14 mouse cellular contexts compared by ENCODE assay signal in the genomic region with DNA sequence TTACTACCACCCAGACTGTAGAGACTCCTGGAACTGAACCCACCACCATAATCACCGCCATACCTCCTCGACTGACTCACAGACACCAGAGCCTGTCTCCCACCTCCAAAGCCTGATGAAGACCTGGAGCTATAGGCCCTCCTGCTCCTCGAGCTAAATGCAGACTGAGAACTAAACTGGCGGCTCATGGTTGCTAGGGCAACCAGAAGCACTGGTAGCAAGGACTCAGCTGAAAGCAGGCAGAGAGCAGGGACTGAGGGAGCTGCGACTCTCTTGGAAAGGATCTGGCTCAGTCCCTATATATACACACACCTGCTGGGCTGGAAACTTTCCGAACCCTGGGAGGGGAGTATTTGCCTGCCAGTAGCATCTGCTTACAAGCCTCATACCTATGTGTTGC. TPM values are rescaled to one million over a fixed set of nuclear protein-coding genes. Genes with fewer than 3 reads are reported as not detected.
DNase-seq lines count a peak whose midpoint lies in the region; ATAC-seq lines count a peak whose summit lies in the region.
"Had no signal": no experiment of that assay in that cellular context is flagged by ENCODE, and none has a peak within 500 bp of the region (broad histone marks: within the 10 kb centered on the region; RNA-seq: fewer than 3 reads in every experiment).

Gene Krt77, minus strand, starts transcription at position 275 of the 400 bp plus-strand sequence.

- DNase-seq in hindbrain, embryonic 11.5 days (ENCODE audit: low spot score) = peak; percentile 14
- DNase-seq in layer of hippocampus, postnatal 14 days (ENCODE audit: low spot score in 2 of 2) = peak; percentile 40 to 43
- peak; percentile 27 for DNase-seq in retina, postnatal 1 day
- DNase-seq in gastrocnemius, postnatal 36 days = no peak
- DNase-seq: kidney, adult 9 months; liver, embryonic 13.5 days; thymus, postnatal 25 days had no signal

- no peak for ATAC-seq in hindbrain, embryonic 11.5 days (ENCODE audit: low FRiP score)
- no peak for ATAC-seq in hindbrain, embryonic 12.5 days (ENCODE audit: low FRiP score)
- ATAC-seq in embryonic facial prominence, embryonic 15.5 days (ENCODE audit: insufficient number of reproducible peaks, low FRiP score, low TSS enrichment, low read depth) = no peak
- ATAC-seq in megakaryocyte, adult 5-6 weeks (ENCODE audit: poor library complexity, severe bottlenecking) = no peak
- no peak for ATAC-seq in cerebellum, adult (ENCODE audit: insufficient number of reproducible peaks, low FRiP score, low TSS enrichment)

- H3K4me1 ChIP-seq in hindbrain, embryonic 11.5 days (replicated peaks; ENCODE audit: control insufficient read depth, insufficient read depth, low read length) = no peaks in the 10 kb centered on the region
- H3K4me1 ChIP-seq in hindbrain, embryonic 12.5 days = no peaks in the 10 kb centered on the region
- no peaks in the 10 kb centered on the region for H3K4me1 ChIP-seq in embryonic facial prominence, embryonic 15.5 days
- H3K4me1 ChIP-seq: embryonic facial prominence, embryonic 13.5 days; liver, embryonic 13.5 days had no signal

- H3K9me3 ChIP-seq in hindbrain, embryonic 11.5 days (ENCODE audit: control insufficient read depth, low read length) = no peaks in the 10 kb centered on the region
- H3K9me3 ChIP-seq in hindbrain, embryonic 12.5 days (replicated peaks) = no peaks in the 10 kb centered on the region
- no peaks in the 10 kb centered on the region for H3K9me3 ChIP-seq in embryonic facial prominence, embryonic 15.5 days (replicated peaks)
- H3K9me3 ChIP-seq: embryonic facial prominence, embryonic 13.5 days; liver, embryonic 13.5 days had no signal

- H3K9ac ChIP-seq in hindbrain, embryonic 11.5 days (ENCODE audit: low read depth, low read length) = no peak within 1 kb of the TSS
- H3K9ac ChIP-seq in hindbrain, embryonic 12.5 days = no peak within 1 kb of the TSS
- no peak within 1 kb of the TSS for H3K9ac ChIP-seq in embryonic facial prominence, embryonic 15.5 days
- H3K9ac ChIP-seq: embryonic facial prominence, embryonic 13.5 days; liver, embryonic 13.5 days had no signal

- H3K36me3 ChIP-seq in hindbrain, embryonic 11.5 days (ENCODE audit: control insufficient read depth, insufficient read depth, low read length) = no peaks in the 10 kb centered on the region
- no peaks in the 10 kb centered on the region for H3K36me3 ChIP-seq in hindbrain, embryonic 12.5 days
- no peaks in the 10 kb centered on the region for H3K36me3 ChIP-seq in embryonic facial prominence, embryonic 15.5 days
- H3K36me3 ChIP-seq: embryonic facial prominence, embryonic 13.5 days; liver, embryonic 13.5 days had no signal

- H3K27ac ChIP-seq in hindbrain, embryonic 11.5 days (ENCODE audit: low read depth, low read length) = no peak within 1 kb of the TSS
- no peak within 1 kb of the TSS for H3K27ac ChIP-seq in hindbrain, embryonic 12.5 days
- H3K27ac ChIP-seq in embryonic facial prominence, embryonic 15.5 days (replicated peaks) = no peak within 1 kb of the TSS
- H3K27ac ChIP-seq: embryonic facial prominence, embryonic 13.5 days; liver, embryonic 13.5 days had no signal

- H3K27me3 ChIP-seq in hindbrain, embryonic 11.5 days (ENCODE audit: control insufficient read depth, insufficient read depth, low read length) = no peaks in the 10 kb centered on the region
- peaks cover 6% of the 10 kb centered on the region; the same call in 1 of the 2 replicates for H3K27me3 ChIP-seq in hindbrain, embryonic 12.5 days
- H3K27me3 ChIP-seq in embryonic facial prominence, embryonic 15.5 days = peaks cover 7% of the 10 kb centered on the region; the same call in 1 of the 2 replicates

- intact Hi-C loops in gastrocnemius, postnatal 36 days (cut with DNase I) = no loop called here

- H3K4me3 ChIP-seq in hindbrain, embryonic 11.5 days (ENCODE audit: low read depth, low read length) = no peak within 1 kb of the TSS
- no peak within 1 kb of the TSS for H3K4me3 ChIP-seq in hindbrain, embryonic 12.5 days
- no peak within 1 kb of the TSS for H3K4me3 ChIP-seq in embryonic facial prominence, embryonic 15.5 days (replicated peaks)
- H3K4me3 ChIP-seq: embryonic facial prominence, embryonic 13.5 days; liver, embryonic 13.5 days had no signal

- WGBS in hindbrain, embryonic 11.5 days = 40% methylated on average over 6 of the region's 6 CpGs
- WGBS in hindbrain, embryonic 12.5 days = 41% methylated on average over 6 of the region's 6 CpGs
- WGBS in embryonic facial prominence, embryonic 15.5 days = 26% methylated on average over 6 of the region's 6 CpGs

- H3K4me2 ChIP-seq in hindbrain, embryonic 11.5 days (replicated peaks; ENCODE audit: low read depth, low read length) = no peak within 1 kb of the TSS
- H3K4me2 ChIP-seq in hindbrain, embryonic 12.5 days (replicated peaks) = no peak within 1 kb of the TSS
- H3K4me2 ChIP-seq in embryonic facial prominence, embryonic 15.5 days (replicated peaks) = no peak within 1 kb of the TSS
- H3K4me2 ChIP-seq: embryonic facial prominence, embryonic 13.5 days; liver, embryonic 13.5 days had no signal

RNA-seq across cellular contexts. Expression of gene Krt77, which starts in this region (rescaled TPM):
- not detected in 2 replicates for polyA plus RNA-seq in hindbrain, embryonic 11.5 days (2014; fragmentation: Nextera tagmentation; extraction: Ambion mirVana)
- not detected in 2 replicates for polyA plus RNA-seq in hindbrain, embryonic 12.5 days (2016; fragmentation: Nextera tagmentation; extraction: Ambion mirVana)
- polyA plus RNA-seq in embryonic facial prominence, embryonic 15.5 days (2015; fragmentation: Nextera tagmentation; extraction: Ambion mirVana) = 67.0 and 80.2 TPM in 2 replicates
- total RNA-seq in layer of hippocampus, postnatal 14 days (2021) = 1 to 10 TPM; 7.2 to 9.4 TPM
- total RNA-seq in megakaryocyte, adult 5-6 weeks (2015) = not detected in 2 replicates
- total RNA-seq in megakaryocyte, adult 5-6 weeks (2017) = 0.11 TPM in 1 of 2 replicates, not detected in the other
- not detected for total RNA-seq in gastrocnemius, postnatal 36 days (2021)
- total RNA-seq: heart, adult 8-10 months had no signal
- polyA plus RNA-seq: liver, embryonic 13.5 days; small intestine, adult 2 months had no signal

Comparison
In these comparisons a context has a peak if more than half of its experiments do, and no peak if none do; other contexts are left out.
1. RNA of gene Krt77 (total RNA-seq): 7.2 to 9.4 TPM in layer of hippocampus, postnatal 14 days; 0.11 TPM in megakaryocyte, adult 5-6 weeks and not detected in gastrocnemius, postnatal 36 days; every median in the first group is over 4 times any median in the second.
2. RNA of gene Krt77 (polyA plus RNA-seq): 67.0 to 80.2 TPM in embryonic facial prominence, embryonic 15.5 days; not detected in hindbrain, embryonic 12.5 days and not detected in hindbrain, embryonic 11.5 days; every median in the first group is over 10 times any median in the second.
3. Peak in DNase-seq in hindbrain, embryonic 11.5 days; RNA of the gene not detected or under 1 TPM.
4. DNase-seq: peak in layer of hippocampus, postnatal 14 days (2 of 2) and retina, postnatal 1 day (single experiment); none in gastrocnemius, postnatal 36 days (0 of 2).